Comparison of ENCODE assay signal across 12 mouse cellular contexts in genomic region chr12:112301411-112301891, GRCm38 (mm10).
DNase-seq lines count a peak whose midpoint lies in the region; ATAC-seq and TF ChIP-seq lines count a peak whose summit lies in the region.
"Had no signal": no experiment of that assay in that cellular context is flagged by ENCODE, and none has a peak within 500 bp of the region (broad histone marks: within the 10 kb centered on the region; RNA-seq: fewer than 3 reads in every experiment).

No protein-coding gene starts in this region.

- H3K9me3 ChIP-seq in kidney, embryonic 14.5 days (ENCODE audit: control insufficient read depth, low read length): no peaks in the 10 kb centered on the region
- no peaks in the 10 kb centered on the region for H3K9me3 ChIP-seq in embryonic facial prominence, embryonic 10.5 days
- no peaks in the 10 kb centered on the region for H3K9me3 ChIP-seq in hindbrain, embryonic 15.5 days
- H3K9me3 ChIP-seq in neural tube, embryonic 13.5 days: no peaks in the 10 kb centered on the region

- H3K36me3 ChIP-seq in kidney, embryonic 14.5 days (ENCODE audit: control insufficient read depth, insufficient read depth, low read length): no peaks in the 10 kb centered on the region
- no peaks in the 10 kb centered on the region for H3K36me3 ChIP-seq in embryonic facial prominence, embryonic 10.5 days (replicated peaks)
- H3K36me3 ChIP-seq in hindbrain, embryonic 15.5 days: no peaks in the 10 kb centered on the region
- H3K36me3 ChIP-seq in neural tube, embryonic 13.5 days: no peaks in the 10 kb centered on the region

- peaks cover 26% of the 10 kb centered on the region for H3K27me3 ChIP-seq in kidney, embryonic 14.5 days (ENCODE audit: control insufficient read depth, insufficient read depth, low read length)
- H3K27me3 ChIP-seq in embryonic facial prominence, embryonic 10.5 days (replicated peaks; ENCODE audit: low read depth, poor library complexity, severe bottlenecking): peaks cover 68% of the 10 kb centered on the region
- peaks cover 12% of the 10 kb centered on the region; the same call in 1 of the 2 replicates for H3K27me3 ChIP-seq in hindbrain, embryonic 15.5 days
- H3K27me3 ChIP-seq in neural tube, embryonic 13.5 days: peaks cover 50% of the 10 kb centered on the region

- peak overlapping the region; percentile 19 for H3K4me2 ChIP-seq in kidney, embryonic 14.5 days (replicated peaks; ENCODE audit: low read depth, low read length)
- H3K4me2 ChIP-seq in hindbrain, embryonic 15.5 days: 0 out of 2 replicates have a peak overlapping the region, but pooled peaks have one; percentile 18
- H3K4me2 ChIP-seq in neural tube, embryonic 13.5 days: peak overlapping the region; percentile 34

- 10% methylated on average over 13 of the region's 13 CpGs for WGBS in kidney, embryonic 14.5 days
- WGBS in embryonic facial prominence, embryonic 10.5 days: 6% methylated on average over 13 of the region's 13 CpGs
- 7% methylated on average over 13 of the region's 13 CpGs for WGBS in hindbrain, embryonic 15.5 days
- WGBS in neural tube, embryonic 13.5 days: 7% methylated on average over 13 of the region's 13 CpGs

- TF ChIP-seq CTCF in layer of hippocampus, adult 2 months (conservative IDR thresholded peaks at IDR 0.05): no peak

- H3K27ac ChIP-seq in kidney, embryonic 14.5 days (ENCODE audit: low read depth, low read length): no peak overlapping the region
- peak overlapping the region; percentile 76 for H3K27ac ChIP-seq in embryonic facial prominence, embryonic 10.5 days (replicated peaks)
- H3K27ac ChIP-seq in hindbrain, embryonic 15.5 days (replicated peaks): no peak overlapping the region
- H3K27ac ChIP-seq in neural tube, embryonic 13.5 days (replicated peaks): no peak overlapping the region
- H3K27ac ChIP-seq in layer of hippocampus, adult 2 months: no peak overlapping the region

- peaks cover 5% of the 10 kb centered on the region for H3K4me1 ChIP-seq in kidney, embryonic 14.5 days (ENCODE audit: control insufficient read depth, insufficient read depth, low read length)
- peaks cover 59% of the 10 kb centered on the region for H3K4me1 ChIP-seq in embryonic facial prominence, embryonic 10.5 days
- peaks cover 30% of the 10 kb centered on the region for H3K4me1 ChIP-seq in hindbrain, embryonic 15.5 days (replicated peaks)
- H3K4me1 ChIP-seq in neural tube, embryonic 13.5 days (replicated peaks): peaks cover 30% of the 10 kb centered on the region

- peak; percentile 50; the same call in 1 of the 2 replicates for ATAC-seq in kidney, embryonic 14.5 days (ENCODE audit: low FRiP score, low TSS enrichment)
- ATAC-seq in hindbrain, embryonic 15.5 days (ENCODE audit: low FRiP score, low read depth): no peak
- ATAC-seq in neural tube, embryonic 13.5 days (ENCODE audit: low read depth): no peak
- ATAC-seq: liver, postnatal 0 days had no signal

- H3K4me3 ChIP-seq in kidney, embryonic 14.5 days (ENCODE audit: low read length): no peak overlapping the region
- H3K4me3 ChIP-seq in embryonic facial prominence, embryonic 10.5 days: peak overlapping the region; percentile 40
- H3K4me3 ChIP-seq in hindbrain, embryonic 15.5 days: no peak overlapping the region
- H3K4me3 ChIP-seq in neural tube, embryonic 13.5 days: no peak overlapping the region
- no peak overlapping the region for H3K4me3 ChIP-seq in layer of hippocampus, adult 2 months
- H3K4me3 ChIP-seq: myocyte had no signal

- no peak for DNase-seq in kidney, postnatal 4 days
- DNase-seq in embryonic facial prominence, embryonic 10.5 days (ENCODE audit: low spot score): peak; percentile 77
- DNase-seq in layer of hippocampus, adult 2 months (ENCODE audit: low spot score in 2 of 2): no peak
- DNase-seq in spleen, postnatal 4 days (ENCODE audit: low spot score in 2 of 2): no peak
- DNase-seq: cerebellum, postnatal 36 days; kidney, adult 18-20 months; liver, postnatal 0 days; right cerebral cortex, postnatal 25 days had no signal

- no peak overlapping the region for H3K9ac ChIP-seq in kidney, embryonic 14.5 days (ENCODE audit: low read depth, low read length)
- no peak overlapping the region for H3K9ac ChIP-seq in hindbrain, embryonic 15.5 days
- H3K9ac ChIP-seq in neural tube, embryonic 13.5 days: no peak overlapping the region
- H3K9ac ChIP-seq: liver, postnatal 0 days had no signal
